Mouse (Mus musculus) midbrain, embryonic 10.5 days (tissue): ENCODE data around the gene Wbp2nl. TPM values are rescaled to one million over a fixed set of nuclear protein-coding genes. Genes with fewer than 3 reads are reported as not detected.

ENCODE experiments used
- DNase-seq: peaks from one replicate; pipeline ENCODE4 v3.0.0-alpha.2; 2017; ENCODE audit warnings: low spot score
- H3K27ac ChIP-seq: fragments of 300-500 bp; sonication (generic); replicated peaks from 2 replicates; pipeline ENCODE4 v1.5.1; 2016; ENCODE audit warnings: mild to moderate bottlenecking
- H3K27me3 ChIP-seq: fragments of 300-500 bp; sonication (generic); 2 replicates; pipeline ENCODE4 v1.6.1; 2016; ENCODE audit warnings: low read depth, mild to moderate bottlenecking; ENCODE audit not compliant: poor library complexity, severe bottlenecking
- H3K36me3 ChIP-seq: fragments of 300-500 bp; sonication (generic); 2 replicates; pipeline ENCODE4 v1.6.1; 2016; ENCODE audit warnings: mild to moderate bottlenecking, moderate library complexity
- H3K4me1 ChIP-seq: fragments of 300-500 bp; sonication (generic); 2 replicates; pipeline ENCODE4 v1.6.1; 2016
- H3K4me3 ChIP-seq: fragments of 300-500 bp; sonication (generic); 2 replicates; pipeline ENCODE4 v1.5.1; 2016; ENCODE audit warnings: mild to moderate bottlenecking, moderate library complexity
- H3K9me3 ChIP-seq: fragments of 300-500 bp; sonication (generic); replicated peaks from 2 replicates; pipeline ENCODE4 v1.6.1; 2016; ENCODE audit warnings: mild to moderate bottlenecking
- whole genome bisulfite sequencing: fragments of 180-500 bp; shearing (Covaris S2); methylation state at CpG from one replicate; pipeline ENCODE4 v1.1.7; 2016; 5-methylcytosine and 5-hydroxymethylcytosine counted together
- polyA plus RNA-seq: library from polyadenylated mRNA; unstranded; fragments of >200 nt; fragmentation: Nextera tagmentation; extraction: Ambion mirVana; gene quantifications from 2 replicates; pipeline ENCODE4 v1.2.1, GENCODE M21; 2016

Wbp2nl gene
- polyA plus RNA-seq, 1 experiment from 2014 or later, result 0.11 TPM

DNA sequence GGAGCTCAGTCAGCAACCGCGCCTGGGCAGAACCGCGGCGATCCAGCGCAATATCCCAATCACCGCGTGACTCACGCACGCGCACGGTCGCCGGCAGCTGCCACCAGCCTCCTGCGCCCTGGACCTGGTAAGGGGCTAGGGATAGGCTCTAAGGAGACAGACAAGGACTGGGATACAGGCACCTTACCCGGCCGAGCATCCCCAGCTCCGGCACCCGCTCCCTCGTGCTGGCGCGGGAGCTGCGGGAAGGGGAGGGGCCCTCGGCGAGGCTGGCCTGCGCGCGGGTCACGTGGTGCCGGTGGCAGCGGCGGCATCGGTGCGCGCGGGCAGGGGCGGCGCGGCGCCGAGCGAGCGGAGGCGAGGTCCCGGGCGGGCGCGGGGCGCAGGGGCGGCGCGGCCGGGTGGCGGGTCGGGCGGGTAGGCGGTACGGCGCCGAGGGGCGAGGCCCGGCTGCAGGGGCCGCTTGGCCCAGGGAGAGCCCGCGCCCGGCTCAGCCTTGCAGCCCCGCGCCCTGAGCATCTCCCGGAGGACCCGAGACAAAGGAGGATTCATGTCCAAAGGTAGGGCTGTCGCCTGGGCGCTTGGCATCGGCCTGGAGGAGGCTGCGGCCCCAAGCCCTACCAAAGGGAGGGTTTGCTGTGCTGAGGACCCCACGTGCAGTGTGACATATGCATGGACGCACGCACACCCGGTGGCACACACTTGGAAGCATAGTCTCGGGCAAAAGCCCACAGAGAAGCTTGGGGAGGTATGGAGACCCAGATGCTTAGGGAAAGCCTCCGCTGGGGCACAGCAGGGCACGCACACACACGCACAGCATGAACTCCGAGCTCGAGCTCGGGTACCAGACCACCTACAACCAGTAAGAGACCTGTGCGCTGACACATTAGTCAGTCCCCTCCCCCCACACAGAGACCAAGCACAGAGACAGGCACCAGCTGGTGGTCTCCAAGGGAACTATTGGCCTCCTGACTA lies 23.5 kb upstream of the Wbp2nl start:
- peak overlapping the region; percentile 98 for H3K27ac ChIP-seq
- under 1% methylated on average over 85 of the region's 86 CpGs for WGBS
- H3K4me3 ChIP-seq, result peak overlapping the region; percentile 87
- H3K4me1 ChIP-seq, result peaks cover 64% of the 10 kb centered on the region
- H3K36me3 ChIP-seq, result peaks cover 38% of the 10 kb centered on the region
- no peaks in the 10 kb centered on the region for H3K9me3 ChIP-seq
- peaks cover 41% of the 10 kb centered on the region for H3K27me3 ChIP-seq
- peak; percentile 83 for DNase-seq

DNA sequence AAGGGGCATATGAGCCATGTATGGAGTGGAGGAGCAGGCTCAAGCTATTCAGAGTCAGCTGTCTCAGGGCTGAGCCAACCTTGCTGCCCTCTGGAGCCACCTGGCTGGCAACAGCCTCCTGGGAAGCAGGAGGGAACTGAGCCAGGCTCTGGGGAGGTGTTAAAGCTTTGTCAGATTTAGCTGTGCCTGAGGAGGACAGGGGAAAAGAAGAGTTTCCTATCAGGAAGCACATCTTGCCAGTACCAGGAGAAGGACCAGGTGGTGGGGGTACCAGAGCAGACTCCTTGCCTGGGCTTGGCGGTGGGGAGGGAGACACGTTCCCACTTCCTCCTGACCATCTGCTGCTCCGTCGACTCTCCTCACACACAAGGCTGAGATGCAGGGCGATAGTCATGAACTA lies 21.2 kb upstream of the Wbp2nl start:
- 96% methylated on average over 5 of the region's 5 CpGs for WGBS

DNA sequence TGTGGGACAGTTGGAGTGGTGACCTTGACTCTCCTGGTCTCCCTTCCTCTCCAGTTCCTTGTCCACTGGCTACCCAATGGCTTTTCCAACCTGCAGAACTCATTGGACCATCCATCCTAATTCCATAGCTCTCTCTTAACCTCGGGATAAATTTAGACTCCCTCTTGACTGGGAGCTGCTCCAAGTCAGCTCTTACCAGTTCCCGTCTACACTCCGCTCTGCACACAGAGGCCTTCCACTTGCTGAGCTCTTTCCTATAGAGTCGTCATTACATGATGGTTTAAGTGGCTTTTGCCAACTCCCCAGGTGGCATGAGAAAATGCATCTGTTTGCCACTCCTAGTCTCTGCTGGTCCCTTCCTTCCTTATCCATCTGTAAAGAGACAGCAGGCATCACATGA lies 18.1 kb upstream of the Wbp2nl start:
- H3K4me3 ChIP-seq, result no peak overlapping the region
- 89% methylated on average over 4 of the region's 4 CpGs for WGBS
- no peaks in the 10 kb centered on the region for H3K9me3 ChIP-seq
- H3K27ac ChIP-seq, result no peak overlapping the region
- peaks cover 91% of the 10 kb centered on the region for H3K36me3 ChIP-seq
- H3K27me3 ChIP-seq, result no peaks in the 10 kb centered on the region
- peaks cover 26% of the 10 kb centered on the region for H3K4me1 ChIP-seq
- no peak for DNase-seq

More for the DNA sequence above, 21.2 kb upstream of the Wbp2nl start:
- H3K4me1 ChIP-seq, result peaks cover 47% of the 10 kb centered on the region
- H3K4me3 ChIP-seq, result peak overlapping the region; percentile 87; the same call in 1 of the 2 replicates
- H3K27ac ChIP-seq, result peak overlapping the region; percentile 98
- peaks cover 28% of the 10 kb centered on the region for H3K27me3 ChIP-seq
- no peaks in the 10 kb centered on the region for H3K9me3 ChIP-seq
- DNase-seq, result no peak
- peaks cover 61% of the 10 kb centered on the region for H3K36me3 ChIP-seq

DNA sequence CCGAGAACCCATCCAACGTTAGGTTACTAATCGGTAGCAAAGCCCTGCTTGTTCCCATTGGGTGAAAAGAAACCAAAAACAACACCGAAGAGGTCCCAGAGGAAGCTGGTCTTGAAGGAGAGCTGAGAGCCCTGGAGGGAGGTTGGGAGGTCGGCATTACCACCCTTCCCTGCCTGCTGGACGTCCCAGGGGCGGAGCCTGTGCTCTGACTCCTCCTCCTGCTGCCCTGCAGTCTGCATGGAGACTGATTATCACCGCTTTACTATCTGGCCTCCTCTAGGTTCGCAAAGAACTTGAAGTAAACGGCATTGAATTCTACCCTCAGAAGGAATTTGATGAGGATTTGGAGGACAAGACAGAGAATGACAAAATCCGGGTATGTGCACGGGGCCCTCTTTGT lies 12.6 kb upstream of the Wbp2nl start:
- 73% methylated on average over 12 of the region's 12 CpGs for WGBS

DNA sequence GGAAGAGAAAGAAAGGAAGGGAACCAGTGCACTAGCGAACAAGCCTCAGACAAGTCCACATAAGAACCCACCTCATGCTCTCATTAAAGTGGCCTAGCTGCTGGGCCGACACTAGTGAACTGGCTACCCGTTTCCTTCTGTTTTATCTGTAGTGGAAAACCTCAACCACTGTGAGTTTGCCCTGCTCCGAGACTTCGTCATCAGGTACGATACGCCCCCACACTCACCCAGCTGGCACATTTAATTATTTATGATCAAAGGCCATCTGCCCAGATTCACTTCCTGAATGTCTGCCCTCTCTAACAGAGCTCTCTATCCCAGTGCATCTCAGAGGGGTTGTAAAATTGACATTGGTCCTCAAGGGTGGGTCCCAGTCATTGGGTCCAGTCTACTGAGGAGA lies 8.5 kb upstream of the Wbp2nl start:
- DNase-seq, result no peak

More for the DNA sequence above, 12.6 kb upstream of the Wbp2nl start:
- no peaks in the 10 kb centered on the region for H3K27me3 ChIP-seq
- no peak overlapping the region for H3K27ac ChIP-seq
- DNase-seq, result no peak
- no peaks in the 10 kb centered on the region for H3K4me1 ChIP-seq
- H3K4me3 ChIP-seq, result no peak overlapping the region
- H3K9me3 ChIP-seq, result no peaks in the 10 kb centered on the region
- peaks cover 99% of the 10 kb centered on the region for H3K36me3 ChIP-seq

DNA sequence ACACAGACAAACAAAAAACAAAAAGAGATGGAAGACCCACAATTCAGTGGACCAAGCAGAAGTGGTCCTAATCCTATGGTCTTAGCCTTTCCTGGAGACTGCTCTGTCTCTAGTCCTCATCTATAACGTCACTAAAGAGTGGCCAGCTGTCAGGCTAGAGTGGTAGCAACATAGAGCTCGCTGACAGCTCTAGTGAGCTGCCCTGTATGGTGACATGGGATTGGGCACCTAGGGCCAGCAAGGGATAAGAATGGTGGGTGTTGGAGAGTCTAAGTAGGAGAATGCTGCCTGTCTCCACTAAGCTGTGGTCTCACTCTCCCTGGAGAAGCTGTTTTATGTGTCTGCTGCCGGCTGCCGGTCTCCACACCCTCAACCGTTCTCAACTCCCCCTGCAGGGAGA lies 5.9 kb upstream of the Wbp2nl start:
- H3K27me3 ChIP-seq, result no peaks in the 10 kb centered on the region
- peak overlapping the region; percentile 57 for H3K27ac ChIP-seq
- H3K4me1 ChIP-seq, result peaks cover 30% of the 10 kb centered on the region
- peak overlapping the region; percentile 31 for H3K4me3 ChIP-seq
- no peaks in the 10 kb centered on the region for H3K9me3 ChIP-seq
- no peak for DNase-seq
- WGBS, result 34% methylated on average over 5 of the region's 5 CpGs
- peaks cover 46% of the 10 kb centered on the region for H3K36me3 ChIP-seq

More for the DNA sequence above, 8.5 kb upstream of the Wbp2nl start:
- H3K27ac ChIP-seq, result no peak overlapping the region
- no peaks in the 10 kb centered on the region for H3K9me3 ChIP-seq
- H3K27me3 ChIP-seq, result no peaks in the 10 kb centered on the region
- WGBS, result 91% methylated on average over 7 of the region's 7 CpGs
- H3K36me3 ChIP-seq, result peaks cover 72% of the 10 kb centered on the region
- H3K4me1 ChIP-seq, result peaks cover 30% of the 10 kb centered on the region
- H3K4me3 ChIP-seq, result no peak overlapping the region

DNA sequence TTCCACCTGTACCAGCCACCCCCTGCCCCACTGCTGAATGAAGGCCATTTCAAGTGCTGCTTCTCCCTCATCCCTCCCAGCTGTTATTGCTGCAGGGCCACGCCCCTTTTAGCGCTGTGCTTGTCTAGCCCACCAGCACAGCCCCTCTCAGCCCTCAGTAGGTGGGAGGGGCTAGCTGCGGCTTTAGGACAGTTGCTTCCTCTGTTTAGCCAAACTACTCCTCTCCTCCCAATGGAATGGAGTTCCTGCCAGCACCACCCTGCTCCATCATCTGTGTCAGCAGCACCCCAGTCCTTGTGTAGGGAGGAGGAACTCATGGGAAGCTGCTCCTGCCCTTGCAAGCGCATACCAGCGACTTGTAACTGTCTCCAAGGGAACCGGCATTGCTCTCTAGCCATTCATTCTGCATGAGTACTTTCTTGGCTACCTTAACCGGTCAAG lies 5.5 kb upstream of the Wbp2nl start:
- H3K9me3 ChIP-seq, result no peaks in the 10 kb centered on the region
- H3K4me1 ChIP-seq, result peaks cover 30% of the 10 kb centered on the region
- peak overlapping the region; percentile 57 for H3K27ac ChIP-seq
- H3K4me3 ChIP-seq, result peak overlapping the region; percentile 31
- peak; percentile 73 for DNase-seq
- H3K36me3 ChIP-seq, result peaks cover 42% of the 10 kb centered on the region
- H3K27me3 ChIP-seq, result no peaks in the 10 kb centered on the region
- 8% methylated on average over 7 of the region's 7 CpGs for WGBS

DNA sequence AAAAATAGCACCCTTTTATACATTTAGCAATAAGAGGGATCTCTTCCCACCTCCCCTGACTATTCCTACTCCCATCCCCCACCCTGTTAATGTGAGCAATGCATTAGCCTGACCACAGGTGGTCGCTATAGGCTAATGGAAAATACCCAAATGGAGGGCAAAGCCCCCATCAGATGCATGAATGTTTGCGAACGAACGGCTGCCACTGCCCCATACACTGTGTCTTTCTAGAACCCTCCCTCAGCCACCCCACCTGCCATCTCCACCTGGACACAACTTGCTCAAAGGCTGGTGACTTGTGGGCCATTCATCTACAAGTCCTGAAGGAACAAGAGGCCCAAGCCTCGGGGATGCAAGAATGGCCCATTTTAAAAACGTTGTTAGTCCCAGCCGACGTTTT lies 4.7 kb upstream of the Wbp2nl start:
- H3K27me3 ChIP-seq, result peaks cover 7% of the 10 kb centered on the region
- H3K4me1 ChIP-seq, result peaks cover 34% of the 10 kb centered on the region
- peaks cover 34% of the 10 kb centered on the region for H3K36me3 ChIP-seq
- H3K9me3 ChIP-seq, result 0 out of 2 replicates have a peak, but pooled peaks cover 5% of the 10 kb centered on the region
- H3K4me3 ChIP-seq, result no peak overlapping the region
- DNase-seq, result peak; percentile 36
- 55% methylated on average over 8 of the region's 8 CpGs for WGBS
- H3K27ac ChIP-seq, result 0 out of 2 replicates have a peak overlapping the region, but pooled peaks have one; percentile 46

DNA sequence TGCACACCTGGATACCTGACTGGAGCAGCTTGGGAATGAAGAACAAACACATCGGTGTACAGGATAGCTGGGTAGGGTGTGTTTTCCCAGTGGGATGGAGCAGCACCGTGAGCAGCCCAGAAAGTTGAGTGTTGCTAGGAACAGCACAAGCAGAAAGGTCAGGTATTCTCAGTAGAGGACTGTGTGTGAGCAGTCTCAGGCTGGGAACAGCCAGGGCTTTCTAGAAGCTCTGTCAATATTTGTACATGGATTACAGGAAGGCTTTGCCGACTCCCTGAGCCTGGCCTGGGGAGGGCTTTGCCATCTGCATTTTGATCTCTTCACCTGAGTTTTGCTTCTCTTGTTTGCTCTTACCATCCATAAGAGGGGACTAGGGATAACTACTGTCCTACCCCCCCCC lies 8.4 kb downstream of the Wbp2nl start:
- no peaks in the 10 kb centered on the region for H3K36me3 ChIP-seq
- H3K27ac ChIP-seq, result no peak overlapping the region
- peaks cover 7% of the 10 kb centered on the region for H3K4me1 ChIP-seq
- H3K9me3 ChIP-seq, result no peaks in the 10 kb centered on the region
- no peak for DNase-seq
- no peaks in the 10 kb centered on the region; the same call in 1 of the 2 replicates for H3K27me3 ChIP-seq
- 52% methylated on average over 3 of the region's 3 CpGs for WGBS
- H3K4me3 ChIP-seq, result no peak overlapping the region

DNA sequence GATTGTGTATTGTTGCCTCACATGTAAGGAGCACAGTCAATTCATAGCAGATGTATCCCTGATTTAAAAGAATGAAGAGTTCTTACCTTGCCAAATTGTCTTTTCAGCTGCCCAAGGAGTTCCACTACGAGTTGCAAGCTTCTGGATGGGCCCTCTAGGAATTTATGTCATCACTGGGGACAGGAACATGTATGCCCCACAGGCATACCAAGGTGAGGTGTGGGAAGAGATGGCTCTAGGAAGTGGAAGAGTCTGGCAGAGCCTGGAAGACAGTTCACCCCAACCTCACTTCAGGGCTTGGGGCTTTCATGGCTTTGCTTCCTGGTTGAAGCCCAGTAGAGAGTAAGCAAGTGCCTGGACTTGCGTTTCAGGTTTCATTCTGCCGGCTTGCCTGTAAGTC lies 9.7 kb downstream of the Wbp2nl start:
- no peak for DNase-seq
- Histone ChIP-seq H3K4me3 (no peak overlapping the region), H3K4me1 (peaks cover 7% of the 10 kb centered on the region), H3K27me3 (no peaks in the 10 kb centered on the region; the same call in 1 of the 2 replicates), H3K36me3 (no peaks in the 10 kb centered on the region), H3K27ac (no peak overlapping the region), H3K9me3 (no peaks in the 10 kb centered on the region)
- WGBS, result 84% methylated on average over 3 of the region's 3 CpGs

DNA sequence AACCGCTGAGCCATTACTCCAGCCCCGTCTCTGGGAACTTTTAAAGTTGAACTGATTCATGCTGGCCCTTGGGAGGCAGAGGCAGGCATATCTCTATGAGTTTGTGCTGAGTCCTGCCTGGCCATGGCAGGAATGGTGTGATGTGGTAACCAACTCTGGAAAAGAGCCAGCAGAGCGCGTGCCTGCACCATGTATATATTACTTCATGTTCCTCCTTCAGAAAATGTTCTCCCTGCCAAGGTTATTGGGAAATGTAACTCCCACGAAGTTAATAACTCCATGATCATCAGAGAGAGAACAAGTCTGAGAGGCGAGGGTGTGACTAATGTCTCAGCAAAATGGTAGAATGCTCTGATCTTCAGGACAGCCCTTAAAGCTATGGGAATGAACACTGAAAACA lies 19.1 kb downstream of the Wbp2nl start:
- no peak for DNase-seq
- Histone ChIP-seq H3K27ac (no peak overlapping the region), H3K4me3 (no peak overlapping the region), H3K27me3 (no peaks in the 10 kb centered on the region), H3K36me3 (no peaks in the 10 kb centered on the region), H3K4me1 (no peaks in the 10 kb centered on the region), H3K9me3 (no peaks in the 10 kb centered on the region)
- 89% methylated on average over 6 of the region's 6 CpGs for WGBS

DNA sequence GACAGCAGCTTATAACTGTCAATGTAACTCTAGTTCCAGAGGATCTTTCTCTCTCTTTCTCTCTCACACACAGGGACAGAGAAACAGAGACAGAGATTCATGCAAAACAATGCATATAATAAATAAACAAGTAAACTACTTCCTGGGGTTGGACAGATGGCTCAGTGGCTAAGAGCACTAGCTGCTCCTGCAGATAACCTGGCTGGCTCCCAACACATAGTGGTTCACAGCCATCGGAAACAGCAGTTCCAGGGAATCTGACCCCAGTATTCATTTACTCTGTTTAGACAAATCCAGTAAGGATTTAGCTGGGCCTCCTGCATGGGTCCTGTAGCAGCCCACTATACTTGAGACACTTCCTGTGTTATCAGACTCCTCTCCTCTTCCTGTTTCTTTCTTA lies 20.9 kb downstream of the Wbp2nl start:
- 82% methylated on average over 1 of the region's 1 CpGs for WGBS
- DNase-seq, result no peak
- Histone ChIP-seq H3K27me3 (no peaks in the 10 kb centered on the region), H3K4me3 (no peak overlapping the region), H3K4me1 (no peaks in the 10 kb centered on the region), H3K9me3 (no peaks in the 10 kb centered on the region), H3K27ac (no peak overlapping the region), H3K36me3 (no peaks in the 10 kb centered on the region)

DNA sequence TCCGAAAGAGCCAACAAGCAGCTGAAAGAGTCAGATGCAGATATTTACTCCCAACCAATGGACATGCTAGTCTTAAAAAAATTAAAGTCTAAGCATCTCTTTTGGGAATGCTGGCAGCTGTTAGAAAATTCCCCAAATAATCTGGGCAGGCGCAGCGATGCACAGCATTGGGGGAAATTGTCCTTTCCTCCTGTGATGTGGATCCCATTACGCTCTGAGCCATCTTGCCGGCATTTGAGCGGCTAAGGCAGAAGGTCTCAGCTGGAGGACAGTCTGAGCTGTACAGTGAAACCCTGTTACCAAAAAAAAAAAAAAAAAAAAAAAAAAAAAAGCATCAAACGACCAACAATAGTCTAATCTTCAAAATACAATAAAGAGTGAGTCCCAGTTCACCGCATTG lies 23.4 kb downstream of the Wbp2nl start:
- Histone ChIP-seq H3K36me3 (no peaks in the 10 kb centered on the region), H3K4me3 (no peak overlapping the region), H3K27me3 (no peaks in the 10 kb centered on the region), H3K27ac (no peak overlapping the region), H3K9me3 (no peaks in the 10 kb centered on the region), H3K4me1 (no peaks in the 10 kb centered on the region)
- 85% methylated on average over 8 of the region's 8 CpGs for WGBS
- no peak for DNase-seq
